Mouse (Mus musculus): ENCODE data around the gene Anapc2. TPM values are rescaled to one million over a fixed set of nuclear protein-coding genes. Genes with fewer than 3 reads are reported as not detected.
A peak's percentile ranks its signal among the peaks of the same experiment; 100 is the strongest.

The Anapc2 gene
- total and polyA plus RNA-seq, 2 experiments from 2014 or later: 37.9 to 108 TPM

DNA sequence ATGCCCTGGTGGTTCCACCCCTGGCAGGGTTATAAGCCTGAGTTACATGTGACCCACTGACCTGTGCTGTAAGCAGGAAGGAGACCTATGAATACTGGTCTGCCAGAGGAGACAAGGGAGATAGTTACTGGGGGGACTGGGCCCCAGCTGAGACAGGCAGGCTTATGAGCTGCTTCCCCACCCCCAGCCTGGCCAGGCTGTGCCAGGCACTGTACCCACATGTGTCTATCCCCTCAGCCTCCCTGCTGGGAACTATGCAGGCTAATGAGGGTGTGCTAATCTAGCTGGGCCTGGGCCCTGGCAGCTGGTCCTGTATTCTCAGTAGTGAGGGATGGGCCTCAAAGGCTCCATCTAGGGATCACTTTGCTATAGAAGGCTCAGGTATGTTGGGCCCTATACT, 5.0 kb upstream of the Anapc2 start:
- H3K4me1 ChIP-seq (ENCODE audit: insufficient read depth): peaks cover 42% of the 10 kb centered on the region
- H3K27ac ChIP-seq (ENCODE audit: low read depth, low read length): no peak overlapping the region
- no peaks in the 10 kb centered on the region for H3K27me3 ChIP-seq (ENCODE audit: insufficient read depth, low read length)
- 0 out of 2 replicates have a peak overlapping the region, but pooled peaks have one; percentile 35 for H3K4me2 ChIP-seq (ENCODE audit: low read depth)
- no peaks in the 10 kb centered on the region for H3K9me3 ChIP-seq (ENCODE audit: low read length)
- no peak for TF ChIP-seq CTCF (IDR thresholded peaks at IDR 0.05; ENCODE audit: low read depth)
- H3K9ac ChIP-seq: no peak overlapping the region
- ATAC-seq (no peak), DNase-seq (no peak)
- peaks cover 25% of the 10 kb centered on the region for H3K36me3 ChIP-seq (ENCODE audit: insufficient read depth)
- no peak overlapping the region for H3K4me3 ChIP-seq (ENCODE audit: low read depth, low read length)

DNA sequence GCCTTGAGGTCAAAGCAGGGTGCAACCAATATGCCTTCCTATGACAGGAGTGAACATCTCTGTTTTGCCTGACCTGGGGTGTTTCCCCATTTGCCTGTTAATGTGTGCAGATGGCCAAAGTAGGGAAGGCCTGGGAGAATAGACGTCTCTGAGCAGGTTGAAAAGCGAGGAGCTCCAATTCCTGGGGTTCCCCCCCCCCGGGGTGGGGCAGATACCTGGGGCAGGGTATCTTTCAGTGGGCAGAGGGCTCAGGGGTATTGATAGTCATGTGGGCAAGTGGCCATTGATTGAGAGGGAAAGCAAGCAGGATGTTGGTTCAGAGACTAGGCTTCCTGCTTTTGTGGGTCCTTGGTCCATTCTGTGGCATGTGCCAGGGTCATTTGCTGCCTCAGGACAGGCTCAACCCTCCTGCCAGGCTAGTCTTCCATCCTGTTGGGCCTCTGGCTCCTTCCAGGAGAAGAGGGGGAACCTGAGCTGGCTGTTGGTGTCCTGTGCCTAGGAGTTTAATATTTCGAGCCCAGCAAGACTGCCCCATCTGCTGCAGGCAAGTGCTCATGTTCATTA, 4.5 kb upstream of the Anapc2 start:
- no peaks in the 10 kb centered on the region for H3K27me3 ChIP-seq (ENCODE audit: insufficient read depth, low read length)
- no peak for DNase-seq
- no peak for TF ChIP-seq CTCF (IDR thresholded peaks at IDR 0.05; ENCODE audit: low read depth)
- 78% methylated on average over 4 of the region's 4 CpGs for WGBS
- no peak overlapping the region for H3K4me2 ChIP-seq (ENCODE audit: low read depth)
- no peaks in the 10 kb centered on the region for H3K9me3 ChIP-seq (ENCODE audit: low read length)
- no peak for ATAC-seq
- peaks cover 42% of the 10 kb centered on the region for H3K4me1 ChIP-seq (ENCODE audit: insufficient read depth)
- H3K27ac ChIP-seq (ENCODE audit: low read depth, low read length): no peak overlapping the region
- no peak overlapping the region for H3K9ac ChIP-seq
- H3K4me3 ChIP-seq (ENCODE audit: low read depth, low read length): no peak overlapping the region
- H3K36me3 ChIP-seq (ENCODE audit: insufficient read depth): peaks cover 25% of the 10 kb centered on the region

DNA sequence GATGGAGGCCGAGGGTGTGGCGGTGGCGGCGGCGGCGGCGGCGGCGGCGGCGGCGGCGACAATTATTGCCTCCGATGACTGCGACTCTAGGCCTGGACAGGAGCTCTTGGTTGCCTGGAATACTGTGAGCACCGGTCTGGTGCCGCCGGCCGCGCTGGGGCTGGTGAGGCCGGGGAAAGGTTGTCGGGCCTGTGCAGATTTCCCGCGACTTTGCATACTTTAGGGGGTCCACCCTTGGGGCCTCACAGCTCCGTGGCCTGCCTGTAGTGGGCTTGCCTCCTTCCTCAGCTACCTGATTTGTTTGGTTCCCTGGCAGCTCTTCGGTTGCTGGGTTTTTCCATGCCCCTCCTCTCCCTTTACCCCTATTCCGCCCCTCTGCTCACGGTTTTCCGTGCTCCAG, 237 bp downstream of the Anapc2 start:
- Histone ChIP-seq H3K4me2 (ENCODE audit: low read depth) (peak overlapping the region; percentile 97), H3K4me3 (ENCODE audit: low read depth, low read length) (peak overlapping the region; percentile 92), H3K9ac (peak overlapping the region; percentile 81), H3K9me3 (ENCODE audit: low read length) (no peaks in the 10 kb centered on the region), H3K27ac (ENCODE audit: low read depth, low read length) (peak overlapping the region; percentile 64; the same call in 1 of the 2 replicates), H3K4me1 (ENCODE audit: insufficient read depth) (peaks cover 19% of the 10 kb centered on the region), H3K36me3 (ENCODE audit: insufficient read depth) (peaks cover 60% of the 10 kb centered on the region), H3K27me3 (ENCODE audit: insufficient read depth, low read length) (no peaks in the 10 kb centered on the region)
- under 1% methylated on average over 17 of the region's 29 CpGs for WGBS
- DNase-seq (no peak), ATAC-seq (peak; percentile 59)
- no peak for TF ChIP-seq CTCF (IDR thresholded peaks at IDR 0.05; ENCODE audit: low read depth)

DNA sequence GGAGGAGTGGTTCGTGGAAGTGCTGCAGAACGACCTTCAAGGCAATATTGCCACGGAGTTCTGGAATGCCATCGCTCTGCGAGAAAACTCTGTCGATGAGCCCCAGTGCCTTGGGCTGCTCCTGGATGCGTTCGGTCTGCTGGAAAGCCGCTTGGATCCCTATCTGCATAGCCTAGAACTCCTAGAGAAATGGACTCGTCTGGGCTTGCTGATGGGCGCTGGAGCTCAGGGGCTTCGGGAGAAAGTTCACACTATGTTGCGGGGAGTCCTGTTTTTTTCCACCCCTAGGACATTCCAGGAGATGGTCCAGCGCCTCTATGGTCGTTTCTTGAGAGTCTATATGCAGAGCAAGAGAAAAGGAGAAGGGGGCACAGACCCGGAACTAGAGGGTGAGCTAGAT, 732 bp downstream of the Anapc2 start:
- peak overlapping the region; percentile 92 for H3K4me3 ChIP-seq (ENCODE audit: low read depth, low read length)
- peaks cover 62% of the 10 kb centered on the region for H3K36me3 ChIP-seq (ENCODE audit: insufficient read depth)
- 43% methylated on average over 16 of the region's 16 CpGs for WGBS
- peak overlapping the region; percentile 97 for H3K4me2 ChIP-seq (ENCODE audit: low read depth)
- no peaks in the 10 kb centered on the region for H3K27me3 ChIP-seq (ENCODE audit: insufficient read depth, low read length)
- H3K4me1 ChIP-seq (ENCODE audit: insufficient read depth): peaks cover 19% of the 10 kb centered on the region
- ATAC-seq (no peak), DNase-seq (no peak)
- H3K9me3 ChIP-seq (ENCODE audit: low read length): no peaks in the 10 kb centered on the region
- TF ChIP-seq CTCF (IDR thresholded peaks at IDR 0.05; ENCODE audit: low read depth): no peak
- no peak overlapping the region for H3K27ac ChIP-seq (ENCODE audit: low read depth, low read length)
- H3K9ac ChIP-seq: peak overlapping the region; percentile 81

DNA sequence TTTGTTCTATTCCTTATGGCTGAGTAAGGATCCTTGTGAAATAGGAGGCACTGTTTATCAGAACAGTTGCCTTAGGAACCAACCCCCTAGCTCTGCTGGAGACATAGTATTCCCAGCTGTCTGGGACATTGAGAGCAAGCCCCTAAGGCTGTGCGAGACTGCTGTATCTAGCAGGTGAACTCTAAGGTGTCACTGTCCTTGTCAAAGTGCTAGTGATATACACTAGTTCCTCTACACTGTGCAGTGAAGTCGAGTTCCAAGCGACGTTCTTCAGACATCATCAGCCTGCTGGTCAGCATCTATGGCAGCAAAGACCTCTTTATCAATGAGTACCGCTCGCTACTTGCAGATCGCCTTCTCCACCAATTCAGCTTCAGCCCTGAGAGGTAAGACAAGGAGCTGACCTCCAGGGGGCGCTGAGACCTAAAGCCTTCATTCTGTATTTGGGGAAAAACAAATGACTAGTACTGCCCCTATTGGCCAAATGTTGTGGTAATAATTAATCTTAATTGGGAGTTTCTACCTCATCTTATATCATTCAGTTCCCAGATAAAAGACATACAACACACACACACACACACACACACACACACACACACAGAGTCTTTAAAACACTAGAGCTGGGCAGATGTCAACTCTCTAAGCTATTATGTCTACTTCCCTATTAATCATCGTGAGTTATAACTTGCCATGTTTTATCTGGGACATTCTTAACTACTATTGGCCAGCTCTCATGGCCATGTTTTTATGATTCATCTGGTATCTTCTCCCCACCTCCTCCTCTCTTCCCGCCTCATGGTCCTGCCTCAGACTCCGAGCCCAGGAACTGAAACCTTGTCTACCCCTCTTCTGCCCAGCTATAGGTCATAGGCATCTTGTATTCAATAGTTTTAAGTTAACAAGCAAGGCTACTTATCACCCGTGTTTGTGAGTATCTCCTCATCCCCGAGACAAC, 6.9 kb downstream of the Anapc2 start:
- Histone ChIP-seq H3K27me3 (ENCODE audit: insufficient read depth, low read length) (no peaks in the 10 kb centered on the region), H3K4me1 (ENCODE audit: insufficient read depth) (no peaks in the 10 kb centered on the region), H3K36me3 (ENCODE audit: insufficient read depth) (peaks cover 94% of the 10 kb centered on the region), H3K4me2 (ENCODE audit: low read depth) (no peak overlapping the region), H3K9ac (no peak overlapping the region), H3K4me3 (ENCODE audit: low read depth, low read length) (no peak overlapping the region), H3K9me3 (ENCODE audit: low read length) (no peaks in the 10 kb centered on the region), H3K27ac (ENCODE audit: low read depth, low read length) (no peak overlapping the region)
- peak; percentile 85 for TF ChIP-seq CTCF (IDR thresholded peaks at IDR 0.05; ENCODE audit: low read depth)
- ATAC-seq (peak; percentile 77), DNase-seq (peak; percentile 85)
- WGBS: 60% methylated on average over 13 of the region's 13 CpGs

DNA sequence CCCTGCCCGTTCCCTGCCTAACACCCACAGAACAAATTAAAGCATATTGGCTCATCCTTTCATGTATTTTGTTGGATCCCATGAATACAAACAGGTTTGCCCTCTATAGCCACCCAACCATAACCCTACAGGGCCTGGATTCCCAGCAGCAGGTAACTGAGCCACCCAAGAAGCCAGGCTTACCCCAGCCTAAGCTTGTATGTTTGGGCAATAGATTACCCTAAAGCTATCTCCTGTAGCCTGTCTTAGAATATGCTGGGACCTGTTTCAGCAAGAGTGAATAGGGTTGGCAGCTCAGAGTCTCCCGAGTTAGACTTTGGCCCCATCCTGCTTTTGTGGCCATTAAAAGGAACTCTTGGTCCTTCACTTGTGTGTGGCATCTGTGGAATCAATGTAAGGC, 13.3 kb downstream of the Anapc2 start:
- TF ChIP-seq CTCF (IDR thresholded peaks at IDR 0.05; ENCODE audit: low read depth): no peak
- Histone ChIP-seq H3K9me3 (ENCODE audit: low read length) (no peaks in the 10 kb centered on the region), H3K9ac (no peak overlapping the region), H3K4me3 (ENCODE audit: low read depth, low read length) (no peak overlapping the region), H3K4me2 (ENCODE audit: low read depth) (no peak overlapping the region), H3K27me3 (ENCODE audit: insufficient read depth, low read length) (peaks cover 11% of the 10 kb centered on the region; the same call in 1 of the 2 replicates), H3K27ac (ENCODE audit: low read depth, low read length) (no peak overlapping the region), H3K4me1 (ENCODE audit: insufficient read depth) (peaks cover 4% of the 10 kb centered on the region; the same call in 1 of the 2 replicates), H3K36me3 (ENCODE audit: insufficient read depth) (peaks cover 51% of the 10 kb centered on the region)
- ATAC-seq: no peak
- 98% methylated on average over 2 of the region's 2 CpGs for WGBS
- no peak for DNase-seq

DNA sequence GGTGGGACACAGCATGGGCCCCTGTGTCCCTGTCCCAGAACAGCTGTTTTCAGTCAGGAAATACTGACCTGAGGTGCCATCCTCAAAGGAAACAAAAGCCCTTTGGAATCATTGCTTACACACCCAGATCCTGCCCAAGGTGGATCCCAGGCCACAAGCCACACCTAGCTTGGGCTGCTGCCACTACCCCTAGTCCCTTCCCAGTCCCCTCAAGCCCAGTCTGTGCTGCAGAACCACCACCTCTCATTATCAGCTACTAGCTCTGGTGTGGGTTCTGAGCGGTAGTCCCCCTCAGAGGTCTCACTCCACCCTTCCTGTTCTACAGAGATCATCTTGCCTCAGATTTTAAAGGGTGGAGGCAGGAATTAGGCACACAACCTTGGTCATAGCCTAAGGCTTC, 14.0 kb downstream of the Anapc2 start:
- Histone ChIP-seq H3K4me3 (ENCODE audit: low read depth, low read length) (no peak overlapping the region), H3K27ac (ENCODE audit: low read depth, low read length) (no peak overlapping the region), H3K4me1 (ENCODE audit: insufficient read depth) (peaks cover 8% of the 10 kb centered on the region; the same call in 1 of the 2 replicates), H3K9me3 (ENCODE audit: low read length) (no peaks in the 10 kb centered on the region), H3K36me3 (ENCODE audit: insufficient read depth) (peaks cover 44% of the 10 kb centered on the region), H3K27me3 (ENCODE audit: insufficient read depth, low read length) (peaks cover 17% of the 10 kb centered on the region; the same call in 1 of the 2 replicates), H3K4me2 (ENCODE audit: low read depth) (no peak overlapping the region), H3K9ac (no peak overlapping the region)
- no peak for ATAC-seq
- no peak for TF ChIP-seq CTCF (IDR thresholded peaks at IDR 0.05; ENCODE audit: low read depth)
- DNase-seq: no peak
- WGBS: 82% methylated on average over 1 of the region's 1 CpGs
